Mouse (Mus musculus): Measurements from ENCODE around the gene Sars. TPM values are rescaled to one million over a fixed set of nuclear protein-coding genes. Genes with fewer than 3 reads are reported as not detected.

The Sars gene
- total RNA-seq, 2 experiments from 2014 or later = 115 to 120 TPM

DNA sequence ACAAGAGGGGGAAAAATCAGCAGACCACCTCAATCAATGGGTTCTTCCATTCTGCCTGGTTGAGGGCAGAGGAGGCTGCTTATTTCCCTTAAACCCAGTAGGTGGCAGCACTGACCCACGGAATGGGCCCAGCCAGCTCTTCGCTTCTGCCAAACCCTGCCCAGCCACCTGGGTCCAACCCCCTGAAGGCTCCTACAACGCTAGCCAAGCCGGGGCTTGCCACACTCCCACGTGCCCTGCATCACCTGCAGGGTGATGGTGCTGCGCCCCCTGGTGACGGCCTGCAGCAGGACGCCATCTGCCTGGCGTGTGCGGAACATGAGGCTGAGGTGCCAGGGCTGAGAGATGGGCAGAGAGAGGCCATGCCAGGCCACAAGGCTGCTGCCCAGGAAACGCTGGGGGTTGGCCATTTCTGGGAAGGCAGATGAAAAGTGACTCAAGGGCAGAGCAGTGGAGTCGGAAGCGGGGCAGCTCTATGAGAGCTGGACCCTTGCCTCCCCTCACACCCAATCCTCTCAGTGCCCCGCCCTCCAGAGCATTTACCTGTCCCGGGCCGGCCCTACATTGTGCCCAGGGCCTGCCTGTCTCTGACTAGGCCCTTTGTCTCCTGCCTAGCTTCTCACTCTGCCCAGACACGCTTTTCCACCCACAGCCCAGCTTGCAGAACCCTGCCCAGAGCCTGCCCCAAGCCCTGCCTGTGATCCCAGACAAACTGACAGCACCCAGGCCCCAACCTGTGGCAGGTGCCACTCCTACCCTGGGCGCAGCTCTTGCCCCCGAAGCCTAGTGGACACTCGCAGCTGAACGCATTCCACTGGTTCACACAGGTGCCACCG lies 43.1 kb downstream of the Sars start:
- DNase-seq = peak; percentile 91
- intact Hi-C loops (cut with DNase I; ENCODE audit: low total_unique reads) = loop anchor here (5.0 kb wide), 1 partner anchor 160 kb away; the partner anchor contains the start of gene Tmem167b

- intact Hi-C loops (cut with DNase I; ENCODE audit: low total_unique reads) = loop anchor here (5.0 kb wide), 1 partner anchor 162 kb away; the partner anchor contains the start of gene Tmem167b
- no peak for DNase-seq
Observed at GRCm38 (mm10) chr3:108400442-108400841, 44.6 kb downstream of the Sars start.

- no peak for DNase-seq
- intact Hi-C loops (cut with DNase I; ENCODE audit: low total_unique reads) = no loop called here
Observed at GRCm38 (mm10) chr3:108398281-108398680, 46.7 kb downstream of the Sars start.

- intact Hi-C loops (cut with DNase I; ENCODE audit: low total_unique reads) = no loop called here
Observed at GRCm38 (mm10) chr3:108392793-108393192, 52.2 kb downstream of the Sars start.

GRCm38 (mm10) chr3:108392299-108392698 lies 52.7 kb downstream of the Sars start:
- intact Hi-C loops (cut with DNase I; ENCODE audit: low total_unique reads) = no loop called here

More at GRCm38 (mm10) chr3:108392793-108393192, 52.2 kb downstream of the Sars start:
- DNase-seq = no peak

GRCm38 (mm10) chr3:108389111-108389545 lies 55.9 kb downstream of the Sars start:
- DNase-seq = peak; percentile 93
- intact Hi-C loops (cut with DNase I; ENCODE audit: low total_unique reads) = loop anchor here (5.0 kb wide), 1 partner anchor 107 kb away; the partner anchor contains the start of gene Sort1

More at GRCm38 (mm10) chr3:108392299-108392698, 52.7 kb downstream of the Sars start:
- no peak for DNase-seq

GRCm38 (mm10) chr3:108386186-108386585 lies 58.8 kb downstream of the Sars start:
- intact Hi-C loops (cut with DNase I; ENCODE audit: low total_unique reads) = loop anchor here (5.0 kb wide), 1 partner anchor 104 kb away; the partner anchor contains the start of gene Sort1
- DNase-seq = no peak

DNA sequence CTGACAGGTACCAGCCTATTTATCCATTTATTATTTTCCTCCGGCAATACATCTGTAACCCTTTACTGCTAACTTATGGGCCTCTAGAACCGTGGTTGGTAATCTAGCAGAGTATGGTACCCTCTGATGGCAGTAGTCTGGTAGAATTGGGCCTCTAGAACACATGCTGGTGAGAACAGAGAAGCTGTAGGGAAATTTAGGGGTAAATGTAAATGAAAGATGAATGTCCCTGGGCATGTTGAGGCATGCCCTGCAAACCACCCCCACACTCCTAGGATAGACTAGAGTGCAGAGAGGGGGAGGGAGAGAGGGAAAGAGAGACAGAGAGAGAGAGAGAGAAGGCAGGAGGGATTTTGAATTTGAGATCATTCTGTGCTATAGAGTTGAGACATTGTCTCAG lies 60.6 kb downstream of the Sars start:
- intact Hi-C loops (cut with DNase I; ENCODE audit: low total_unique reads) = no loop called here
- DNase-seq = no peak

- peak; percentile 88 for DNase-seq
- intact Hi-C loops (cut with DNase I; ENCODE audit: low total_unique reads) = no loop called here
Observed at GRCm38 (mm10) chr3:108383485-108384354, 61.3 kb downstream of the Sars start, which contains the start of gene Psrc1. Gene Psrc1, plus strand, starts transcription at chr3:108383839.

DNA sequence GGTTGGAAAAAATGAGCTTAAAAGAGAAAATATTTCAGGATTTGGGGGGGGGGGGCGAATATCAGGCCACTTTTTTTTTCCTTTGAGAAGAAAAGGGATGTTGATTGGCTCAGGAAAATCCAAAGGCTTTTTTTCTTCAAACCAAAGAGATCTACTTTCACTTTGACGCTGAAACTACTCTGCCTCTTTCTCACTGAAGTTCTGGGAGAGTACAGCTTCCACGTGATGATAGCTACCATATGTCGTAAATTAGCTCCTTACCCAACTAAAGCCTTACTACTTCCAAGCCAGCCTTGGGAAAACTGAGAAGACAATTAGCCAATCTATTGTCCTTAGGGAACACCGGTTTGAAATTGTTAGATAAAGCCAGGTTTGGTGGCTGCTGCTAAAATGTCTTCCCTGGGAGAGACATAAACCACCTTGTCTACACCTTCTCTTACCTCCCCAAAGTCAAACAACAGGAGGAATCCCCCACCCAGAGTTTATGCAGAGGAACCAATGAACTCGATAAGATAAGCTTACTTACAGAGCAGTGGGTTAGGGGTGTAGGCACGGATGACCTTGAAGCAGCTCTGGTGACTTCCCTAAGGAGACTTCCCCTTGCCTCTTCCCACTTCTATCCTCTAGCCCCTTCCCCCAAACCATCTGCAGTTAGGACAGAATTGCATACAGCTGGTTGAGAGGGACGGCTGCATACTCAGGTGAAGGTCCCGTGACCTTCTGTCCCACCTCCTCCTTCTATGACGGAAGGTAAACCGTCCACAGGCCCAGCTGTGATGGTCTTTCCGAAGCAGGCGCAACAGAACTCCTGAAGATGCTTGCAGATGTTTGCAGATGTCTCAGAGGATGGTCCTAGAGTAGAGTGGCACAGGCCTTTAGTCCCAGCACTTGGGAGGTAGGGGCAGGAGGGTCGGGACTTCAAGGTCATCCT lies 62.8 kb downstream of the Sars start:
- intact Hi-C loops (cut with DNase I; ENCODE audit: low total_unique reads) = no loop called here

DNA sequence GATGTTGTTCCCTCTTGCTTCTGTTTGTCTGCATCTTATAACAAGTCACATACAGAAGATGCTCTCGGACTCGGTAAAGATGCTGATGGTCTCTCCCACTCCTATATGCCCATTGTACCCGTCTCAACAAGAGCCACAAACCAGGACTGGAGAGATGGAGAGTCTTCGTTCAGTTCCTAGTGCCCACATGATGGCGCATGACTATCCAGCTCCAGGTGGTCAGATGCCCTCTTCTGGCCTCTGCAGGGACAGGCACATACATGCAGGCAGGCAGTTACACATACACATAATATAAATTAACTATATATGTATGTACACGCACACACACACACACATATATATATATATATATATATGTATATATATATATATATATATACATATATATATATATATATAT lies 64.3 kb downstream of the Sars start:
- intact Hi-C loops (cut with DNase I; ENCODE audit: low total_unique reads) = no loop called here
- DNase-seq = no peak

More for the DNA sequence above, 62.8 kb downstream of the Sars start:
- DNase-seq = no peak

- intact Hi-C loops (cut with DNase I; ENCODE audit: low total_unique reads) = no loop called here
- DNase-seq = no peak
Observed at GRCm38 (mm10) chr3:108378875-108379663, 65.9 kb downstream of the Sars start.

Other genes with a start within 250 kb of the Sars start
- 1 to 10 TPM; 2.3 to 2.9 TPM for gene Cyb561d1, start 244.0 kb downstream of the Sars start, total RNA-seq (2021)
- 1 to 10 TPM; 7.3 to 7.6 TPM for gene Atxn7l2, start 234.3 kb downstream of the Sars start, total RNA-seq (2021)
- gene Sypl2, start 218.6 kb downstream of the Sars start, total RNA-seq (2021) = 1,000 to 10,000 TPM in 1 of 2 experiments, 100 to 1,000 TPM in 1; 987 to 1,055 TPM
- 10 to 100 TPM; 64.2 to 66.3 TPM for gene Psma5, start 188.3 kb downstream of the Sars start, total RNA-seq (2021)
- 10 to 100 TPM; 44.5 to 44.6 TPM for gene Sort1, start 161.1 kb downstream of the Sars start, total RNA-seq (2021)
- gene Mybphl, start 80.3 kb downstream of the Sars start, total RNA-seq (2021) = under 1 TPM; 0.27 to 0.35 TPM
- gene Psrc1, start 61.4 kb downstream of the Sars start, total RNA-seq (2021) = 1 to 10 TPM in 1 of 2 experiments, under 1 TPM in 1; 0.53 to 1.1 TPM
- gene Celsr2, start 29.7 kb downstream of the Sars start, total RNA-seq (2021) = 1 to 10 TPM; 3.1 TPM
- gene 1700013F07Rik, start 88.9 kb upstream of the Sars start, total RNA-seq (2021) = not detected
- under 1 TPM in 1 of 2 experiments, not detected in 1; 0.07 TPM for gene 5330417C22Rik, start 91.3 kb upstream of the Sars start, total RNA-seq (2021)
- 10 to 100 TPM; 17.7 to 19.7 TPM for gene Tmem167b, start 117.3 kb upstream of the Sars start, total RNA-seq (2021)
- 10 to 100 TPM; 16.8 to 20.1 TPM for gene Taf13, start 126.5 kb upstream of the Sars start, total RNA-seq (2021)
- 1 to 10 TPM; 3.3 to 5.8 TPM for gene Wdr47, start 146.1 kb upstream of the Sars start, total RNA-seq (2021)
- 10 to 100 TPM; 30.6 to 32.1 TPM for gene Clcc1, start 208.7 kb upstream of the Sars start, total RNA-seq (2021)